Mouse (Mus musculus): ENCODE results near the gene C5ar2. TPM values are rescaled to one million over a fixed set of nuclear protein-coding genes. Genes with fewer than 3 reads are reported as not detected.
"Not testable (repeated sequence)": the region's sequence is repeated elsewhere in the genome, so short reads cannot be mapped to it uniquely, and the experiment has no call there.

The C5ar2 gene
- total RNA-seq, 2 experiments from 2014 or later: 0.93 to 1.1 TPM

DNA sequence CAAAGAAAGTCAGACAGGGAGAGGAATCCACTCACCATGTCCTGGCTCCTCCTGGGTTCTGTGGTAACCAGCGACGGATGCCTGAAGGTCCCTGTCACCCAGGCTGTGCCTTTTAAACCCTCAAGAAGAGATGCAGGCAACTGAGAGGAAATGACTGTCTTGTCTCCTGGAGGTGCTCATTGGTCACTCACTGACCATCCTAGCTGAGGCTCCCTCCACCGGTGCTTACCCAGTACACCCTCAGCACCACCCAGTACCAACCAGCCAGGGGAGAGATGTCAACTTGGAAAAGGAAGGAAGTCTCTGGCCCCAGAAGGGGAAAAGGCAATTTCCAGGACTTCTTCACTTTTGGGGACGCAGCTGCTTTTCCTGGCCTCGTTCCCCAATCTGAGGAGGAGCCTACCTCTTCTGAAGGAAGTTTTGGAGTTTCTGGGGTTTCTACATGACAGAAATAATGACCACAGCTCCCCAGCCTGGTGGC lies 15.2 kb upstream of the C5ar2 start, which contains the start of gene C5ar1:
Gene C5ar1, minus strand, starts transcription at position 431 of the 481 bp plus-strand sequence.
- intact Hi-C loops (cut with DNase I): no loop called here
- no peak for DNase-seq

DNA sequence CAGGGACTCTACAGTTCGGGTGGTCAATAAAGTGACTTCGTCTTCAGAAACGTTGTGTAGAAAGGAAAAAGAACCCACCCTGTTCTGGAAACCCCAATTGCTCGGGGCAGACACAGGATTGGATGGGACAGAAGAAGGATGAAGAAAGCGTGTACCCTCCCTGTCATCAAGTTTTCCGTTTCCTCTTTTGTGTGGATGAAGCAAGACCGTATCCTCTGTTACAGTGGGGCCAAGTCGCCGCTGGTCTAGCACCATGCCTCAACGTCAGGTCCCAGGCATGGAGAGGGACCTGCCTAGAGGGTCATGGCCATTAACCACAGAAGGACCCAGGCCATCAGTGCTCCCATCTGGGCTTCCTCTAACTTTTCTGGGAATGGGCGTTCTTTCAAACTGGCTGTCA lies 13.9 kb upstream of the C5ar2 start:
- intact Hi-C loops (cut with DNase I): no loop called here
- DNase-seq: no peak

DNA sequence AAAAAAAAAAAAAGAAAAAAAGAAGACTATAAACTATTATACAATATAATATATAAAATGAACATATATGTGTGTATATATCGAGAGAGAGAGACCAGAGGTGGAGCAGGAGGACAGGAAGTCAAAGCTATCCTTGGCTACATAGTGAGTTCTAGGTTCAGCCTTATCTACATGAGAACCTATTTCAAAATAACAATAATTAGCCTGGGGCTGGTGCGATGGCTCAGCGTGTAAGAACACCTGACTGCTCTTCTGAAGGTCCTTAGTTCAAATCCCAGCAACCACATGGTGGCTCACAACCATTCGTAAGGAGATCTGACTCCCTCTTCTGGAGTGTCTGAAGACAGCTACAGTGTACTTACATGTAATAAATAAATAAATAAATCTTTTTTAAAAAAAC lies 12.0 kb upstream of the C5ar2 start:
- DNase-seq; intact Hi-C loops (cut with DNase I): not testable (repeated sequence)

GRCm38 (mm10) chr7:16254195-16254594 lies 10.2 kb upstream of the C5ar2 start:
- intact Hi-C loops (cut with DNase I): no loop called here

DNA sequence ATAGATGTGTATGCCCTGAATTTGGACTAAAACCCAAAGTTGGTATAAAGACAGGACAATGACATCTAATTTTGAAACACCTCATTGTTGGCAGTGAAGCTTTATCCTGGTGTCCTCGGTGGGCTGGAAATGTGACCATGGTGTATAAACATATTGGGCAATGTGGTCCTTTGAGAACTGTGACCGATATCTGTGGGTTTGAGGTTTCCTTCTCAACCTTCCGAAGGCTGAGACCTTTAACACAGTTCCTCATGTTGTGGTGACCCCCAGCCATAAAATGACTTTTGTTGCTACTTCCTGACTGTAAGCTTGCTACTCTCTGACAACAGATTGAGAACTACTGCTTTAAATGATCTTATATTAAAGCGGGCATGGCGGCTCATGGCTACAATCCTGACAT lies 6.7 kb upstream of the C5ar2 start:
- intact Hi-C loops (cut with DNase I): no loop called here

More at GRCm38 (mm10) chr7:16254195-16254594, 10.2 kb upstream of the C5ar2 start:
- no peak for DNase-seq

DNA sequence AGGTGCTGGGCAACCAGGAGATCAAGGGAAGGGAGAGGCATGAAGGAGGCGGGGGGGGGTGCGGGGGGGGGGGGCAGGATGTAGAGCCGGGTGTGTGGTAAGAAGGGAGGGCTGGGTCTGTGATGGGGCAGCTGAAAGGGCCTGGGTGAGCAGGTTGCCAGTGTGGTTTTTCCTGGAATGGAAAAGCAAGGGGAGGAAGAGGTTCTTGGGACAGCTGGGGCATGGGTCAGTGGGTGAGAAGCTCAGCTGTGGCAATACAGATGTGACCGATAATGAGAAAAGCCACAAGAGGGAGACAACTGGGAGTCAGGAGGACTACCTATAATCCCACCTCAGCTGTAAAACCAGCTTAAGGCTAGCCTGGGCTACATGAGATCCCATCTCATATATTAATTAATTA lies 2.0 kb upstream of the C5ar2 start:
- no peak for DNase-seq
- intact Hi-C loops (cut with DNase I): no loop called here

More for the DNA sequence above, 6.7 kb upstream of the C5ar2 start:
- DNase-seq: no peak

DNA sequence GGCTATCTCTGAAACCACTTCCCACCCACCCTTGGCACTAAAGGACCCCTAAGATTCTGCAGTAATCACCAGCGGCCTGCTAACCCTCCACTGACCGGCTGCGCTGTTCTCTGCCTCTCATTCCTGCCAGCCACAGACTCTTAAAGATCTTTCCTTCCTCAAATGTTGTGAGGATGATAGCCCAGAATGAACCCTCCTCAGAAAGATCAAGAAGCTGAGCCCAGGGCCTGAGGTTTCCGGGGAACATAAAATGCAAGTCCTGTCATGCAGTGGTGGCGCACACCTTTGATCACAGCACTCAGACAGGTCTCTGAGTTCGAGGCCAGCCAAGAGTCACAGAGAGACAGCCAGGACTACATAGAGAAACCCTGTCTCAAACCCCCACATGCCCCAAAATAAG lies 1.8 kb downstream of the C5ar2 start:
- no peak for DNase-seq
- intact Hi-C loops (cut with DNase I): no loop called here

DNA sequence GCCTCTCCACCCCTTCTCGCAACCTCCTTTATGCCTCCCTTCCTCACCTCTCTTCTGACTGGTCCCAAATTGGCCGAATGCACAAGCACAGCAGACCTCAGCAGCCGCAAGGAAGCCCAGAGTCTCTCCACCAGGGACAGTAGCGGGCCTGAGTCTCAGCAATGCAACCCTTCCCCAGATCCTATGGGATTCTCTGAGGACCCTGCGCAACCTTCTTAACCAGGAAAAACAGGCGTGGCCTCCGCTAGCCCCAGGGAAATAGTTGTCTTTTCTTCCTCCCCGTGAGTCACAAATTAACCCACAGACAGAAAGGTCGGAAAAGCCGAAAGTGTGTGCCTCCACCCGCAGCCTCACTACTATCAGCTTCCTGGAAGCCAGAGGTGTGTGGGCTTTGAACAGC lies 2.2 kb downstream of the C5ar2 start:
- intact Hi-C loops (cut with DNase I): no loop called here

GRCm38 (mm10) chr7:16240978-16241303 lies 3.0 kb downstream of the C5ar2 start:
- intact Hi-C loops (cut with DNase I): no loop called here
- DNase-seq: no peak

More for the DNA sequence above, 2.2 kb downstream of the C5ar2 start:
- DNase-seq: no peak

GRCm38 (mm10) chr7:16240281-16240977 lies 3.5 kb downstream of the C5ar2 start:
- DNase-seq: no peak
- intact Hi-C loops (cut with DNase I): no loop called here

DNA sequence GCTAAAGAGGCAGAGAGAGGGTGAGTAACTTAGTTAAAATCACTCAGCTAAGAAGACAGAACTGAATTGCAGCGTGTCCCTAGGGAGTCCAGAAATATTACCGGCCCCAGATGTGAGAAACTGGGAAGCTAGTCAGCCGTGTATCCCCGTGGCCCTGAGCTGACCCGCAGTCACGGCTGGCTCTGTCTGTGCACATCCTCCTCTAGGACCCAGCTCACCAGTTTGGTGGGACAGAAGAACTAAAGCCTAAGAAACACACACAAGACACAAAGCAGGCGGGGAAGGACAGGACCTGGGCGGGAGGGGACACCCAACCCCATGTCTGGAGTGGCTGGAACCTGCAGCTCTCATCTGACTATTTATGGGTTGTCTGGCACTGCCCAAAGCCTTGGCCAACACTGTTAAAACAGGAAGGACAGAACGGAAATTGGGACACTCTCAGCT lies 4.4 kb downstream of the C5ar2 start:
- peak; percentile 34 to 46 for DNase-seq
- intact Hi-C loops (cut with DNase I): no loop called here

- DNase-seq: peak in 1 of 2 experiments; percentile 18
- intact Hi-C loops (cut with DNase I): no loop called here
Measured at GRCm38 (mm10) chr7:16229869-16230268, 14.1 kb downstream of the C5ar2 start.

DNA sequence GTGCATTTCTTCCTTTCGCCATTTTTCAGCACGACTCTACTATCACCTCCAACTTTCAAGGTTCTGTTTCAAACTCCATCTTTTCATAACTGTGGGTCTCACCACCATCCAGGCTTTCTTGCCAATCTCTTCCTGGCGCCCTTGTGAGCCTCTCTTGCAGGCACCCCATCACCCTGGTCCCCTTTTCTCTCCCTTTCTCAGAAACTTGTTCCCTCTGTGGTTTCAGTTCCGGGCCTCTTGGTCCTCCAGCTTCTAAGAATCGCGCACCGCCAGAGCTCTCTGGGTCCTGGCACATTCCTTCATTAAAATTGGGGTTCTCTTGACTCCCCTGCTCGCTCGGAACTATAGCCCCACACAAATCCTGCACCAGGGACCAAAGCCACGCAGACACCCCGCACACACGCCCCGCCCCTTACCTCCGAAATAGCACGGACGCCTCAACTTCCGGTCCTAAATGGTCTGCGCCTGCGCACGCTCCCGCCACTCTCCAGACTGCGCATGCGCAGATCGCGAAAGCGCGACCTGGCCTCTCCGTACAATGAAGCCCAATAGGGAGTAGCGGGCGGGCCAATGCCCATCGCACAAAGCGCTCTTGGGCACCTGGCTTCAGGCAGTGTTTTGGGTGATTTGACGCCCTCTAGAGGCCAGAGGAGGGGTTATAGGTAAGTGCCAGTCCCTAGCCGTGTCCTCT lies 22.2 kb downstream of the C5ar2 start, which contains the start of gene Dhx34:
Gene Dhx34, minus strand, starts transcription at position 456 of the 691 bp plus-strand sequence.
- DNase-seq: peak; percentile 97
- intact Hi-C loops (cut with DNase I): loop anchor here (2.0 kb wide), 1 partner anchor 41 kb away; no protein-coding TSS in a partner anchor

DNA sequence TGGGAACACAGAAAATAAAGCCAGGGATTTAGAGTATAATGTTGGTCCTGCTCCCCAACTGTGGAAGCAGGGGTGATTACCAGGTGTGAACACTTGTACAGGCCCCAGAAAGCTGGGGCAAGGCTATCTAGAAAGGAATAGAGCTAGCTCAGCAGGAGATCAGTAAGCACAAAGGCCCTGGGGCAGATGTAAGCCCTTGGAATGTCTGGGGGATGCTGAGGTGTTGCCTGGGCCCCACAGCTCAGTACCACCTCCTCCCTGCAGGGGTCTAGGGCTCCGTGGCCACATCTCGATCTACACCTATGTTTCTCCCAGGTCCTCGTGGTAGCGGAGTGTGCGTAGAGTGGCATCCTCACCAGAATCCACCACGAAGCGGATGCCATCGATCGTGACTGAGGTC lies 30.0 kb downstream of the C5ar2 start:
- intact Hi-C loops (cut with DNase I): no loop called here
- no peak for DNase-seq

DNA sequence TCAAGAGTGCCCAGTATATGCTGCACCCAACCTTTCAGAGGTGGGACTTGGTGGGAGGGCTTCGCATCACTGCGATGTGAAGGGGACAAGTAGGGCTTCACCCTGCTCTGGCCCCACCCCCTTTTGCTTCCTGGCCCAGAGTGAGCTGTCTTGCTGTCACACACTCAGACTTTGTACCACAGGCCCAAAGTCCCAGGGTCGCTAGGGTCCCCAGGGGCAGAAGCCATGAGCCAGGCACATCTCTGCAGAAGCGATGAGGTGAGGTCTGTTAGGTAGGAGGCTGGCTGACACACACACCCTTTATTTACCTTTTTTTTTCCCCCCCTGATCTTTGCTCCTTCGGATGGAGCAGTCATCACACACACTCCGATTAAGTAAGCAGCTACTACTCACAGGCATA lies 30.8 kb downstream of the C5ar2 start:
- DNase-seq: no peak
- intact Hi-C loops (cut with DNase I): no loop called here

DNA sequence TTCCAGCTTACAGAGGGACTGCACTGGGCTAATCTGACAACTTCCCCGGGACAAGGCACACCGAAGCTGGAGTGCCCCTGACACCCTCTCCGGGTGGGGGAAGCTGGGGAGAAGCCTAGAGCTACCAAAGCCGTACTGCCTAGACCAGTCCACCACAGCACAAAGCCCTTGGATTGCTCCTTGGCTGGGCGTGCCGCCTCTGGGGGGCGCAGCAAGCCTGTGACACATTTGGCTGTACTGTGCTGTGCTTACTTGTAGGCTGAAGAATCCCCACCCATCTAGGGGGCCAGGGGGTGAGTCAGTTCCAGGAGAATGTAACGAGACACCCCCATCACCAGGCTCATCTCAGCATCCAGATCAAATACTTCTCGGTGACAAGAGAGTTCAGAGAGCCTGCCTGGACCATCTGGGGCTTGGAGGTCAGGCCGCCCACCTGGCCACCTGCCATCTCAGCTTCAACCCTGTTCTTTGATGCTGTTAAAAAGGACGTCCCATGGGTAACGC lies 33.0 kb downstream of the C5ar2 start:
- intact Hi-C loops (cut with DNase I): no loop called here
- DNase-seq: peak; percentile 29 to 31

- no peak for DNase-seq
- intact Hi-C loops (cut with DNase I): no loop called here
Measured at GRCm38 (mm10) chr7:16208781-16209665, 34.9 kb downstream of the C5ar2 start.

- intact Hi-C loops (cut with DNase I): no loop called here
- DNase-seq: peak; percentile 11 to 19
Measured at GRCm38 (mm10) chr7:16207496-16207895, 36.5 kb downstream of the C5ar2 start.

DNA sequence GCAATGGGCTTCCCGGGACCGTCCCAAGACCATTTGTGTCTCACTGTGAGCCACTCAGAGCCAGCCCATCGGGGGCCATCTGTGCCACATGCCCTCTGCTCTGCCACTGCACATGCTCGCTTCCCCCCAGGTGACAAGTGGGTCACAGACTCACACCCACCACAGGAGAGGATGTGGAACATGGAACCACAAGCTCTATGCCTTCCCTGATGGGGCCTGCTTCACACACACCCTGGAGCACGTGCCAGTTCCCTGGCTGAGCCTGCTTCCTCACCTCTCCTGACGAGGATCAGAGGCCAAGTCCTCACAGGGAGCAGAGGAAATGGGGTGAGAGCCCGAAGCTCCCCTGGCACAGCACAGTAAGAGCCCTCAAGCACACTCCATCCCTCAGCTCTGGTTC lies 36.9 kb downstream of the C5ar2 start:
- intact Hi-C loops (cut with DNase I): no loop called here
- DNase-seq: no peak

- intact Hi-C loops (cut with DNase I): no loop called here
- no peak for DNase-seq
Measured at GRCm38 (mm10) chr7:16204791-16205190, 39.2 kb downstream of the C5ar2 start.

DNA sequence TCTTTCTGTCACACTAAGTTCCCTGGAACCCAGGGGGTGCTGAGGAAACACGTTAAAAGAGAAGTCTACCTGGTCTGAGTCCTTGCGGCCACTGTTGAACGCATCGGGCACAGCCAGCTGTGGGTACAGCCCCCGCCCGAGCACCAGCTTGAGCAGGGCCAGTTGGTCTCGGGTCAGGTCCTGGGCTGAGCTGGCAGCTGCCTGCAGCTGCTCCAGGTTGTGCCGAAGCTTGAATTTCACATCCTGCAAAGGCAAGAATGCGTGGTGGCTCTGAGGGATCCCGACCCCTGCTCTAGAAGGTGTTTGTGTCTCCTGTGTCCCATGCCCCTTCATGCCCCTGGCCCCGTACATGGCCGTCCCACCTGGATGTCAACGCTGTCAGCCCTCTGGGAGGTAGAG lies 40.5 kb downstream of the C5ar2 start:
- DNase-seq: no peak
- intact Hi-C loops (cut with DNase I): no loop called here
